8 mouse cellular contexts compared by ENCODE assay signal in the genomic region with DNA sequence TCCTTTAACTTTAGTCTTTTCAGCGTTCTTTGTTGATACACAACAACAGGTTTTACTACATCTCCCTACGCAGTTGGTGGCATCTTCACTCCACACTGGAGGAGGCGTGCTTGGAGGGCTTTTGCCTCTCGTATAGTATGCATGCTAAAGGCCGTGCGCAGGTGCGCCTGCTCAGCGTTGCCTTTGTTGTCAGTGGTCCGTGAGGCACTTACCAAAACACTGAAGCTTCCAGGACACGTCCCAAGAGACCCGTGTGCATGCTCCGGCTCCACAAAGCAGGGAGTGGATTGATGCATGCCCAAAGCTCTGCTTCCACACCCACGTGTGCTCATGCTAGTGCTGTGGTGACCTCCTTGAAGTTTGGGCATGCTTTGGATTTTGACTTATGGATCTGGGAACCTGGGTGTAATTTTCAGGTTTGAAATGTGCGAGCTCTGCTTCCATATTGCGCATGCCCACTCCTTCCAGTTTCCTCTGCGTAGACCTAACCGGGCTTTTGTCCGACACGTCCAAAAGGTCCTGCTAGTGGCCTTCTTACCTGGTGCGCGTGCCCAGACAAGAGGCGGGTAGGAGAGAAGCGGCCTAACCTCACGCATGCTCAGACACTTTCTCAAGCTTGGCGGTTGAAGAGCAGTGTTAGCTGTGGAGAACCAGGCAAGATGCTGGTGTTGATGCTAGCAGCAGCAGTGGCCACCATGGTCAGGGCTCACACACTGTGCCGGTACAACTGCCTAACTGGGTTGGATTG. TPM values are rescaled to one million over a fixed set of nuclear protein-coding genes. Genes with fewer than 3 reads are reported as not detected.
DNase-seq lines count a peak whose midpoint lies in the region; ATAC-seq and TF ChIP-seq lines count a peak whose summit lies in the region.

A gene (plus strand): TSS at position 614 of the 748 bp plus-strand sequence.

- peaks cover 38% of the 10 kb centered on the region for H3K4me1 ChIP-seq in megakaryocyte, embryonic 14.5 days
- peaks cover 8% of the 10 kb centered on the region; the same call in 1 of the 2 replicates for H3K4me1 ChIP-seq in hindbrain, postnatal 0 days (ENCODE audit: insufficient read depth, low read length)
- peaks cover 15 to 18% of the 10 kb centered on the region in 2 experiments for H3K4me1 ChIP-seq in liver, embryonic 14.5 days (replicated peaks; ENCODE audit: control insufficient read depth in 2 of 2, insufficient read depth in 2 of 2, low read length in 1 of 2)

- no peak for TF ChIP-seq CTCF in hindbrain, postnatal 0 days (IDR thresholded peaks at IDR 0.05; ENCODE audit: low read depth)
- TF ChIP-seq CTCF in liver, embryonic 14.5 days (IDR thresholded peaks at IDR 0.05; ENCODE audit: low read depth), result no peak

- peaks cover 5% of the 10 kb centered on the region; the same call in 1 of the 2 replicates for H3K9me3 ChIP-seq in megakaryocyte, embryonic 14.5 days
- no peaks in the 10 kb centered on the region for H3K9me3 ChIP-seq in hindbrain, postnatal 0 days (ENCODE audit: low read length)
- no peaks in the 10 kb centered on the region for H3K9me3 ChIP-seq in liver, embryonic 14.5 days (ENCODE audit: control insufficient read depth, low read length)

- peaks cover 24% of the 10 kb centered on the region for H3K36me3 ChIP-seq in megakaryocyte, embryonic 14.5 days (replicated peaks; ENCODE audit: low read length)
- peaks cover 9% of the 10 kb centered on the region; the same call in 1 of the 2 replicates for H3K36me3 ChIP-seq in hindbrain, postnatal 0 days (ENCODE audit: insufficient read depth, low read length)
- no peaks in the 10 kb centered on the region for H3K36me3 ChIP-seq in liver, embryonic 14.5 days (replicated peaks; ENCODE audit: control insufficient read depth, insufficient read depth, low read depth)

- peak within 1 kb of the TSS; percentile 75 for H3K27ac ChIP-seq in hindbrain, postnatal 0 days
- H3K27ac ChIP-seq in liver, embryonic 14.5 days, result no peak within 1 kb of the TSS

- 14% methylated on average over 26 of the region's 26 CpGs for WGBS in hindbrain, postnatal 0 days
- 17% methylated on average over 26 of the region's 26 CpGs for WGBS in liver, embryonic 14.5 days (ENCODE audit: insufficient replicate concordance)

- no peak for TF ChIP-seq EP300 in liver, embryonic 14.5 days (IDR thresholded peaks at IDR 0.05; ENCODE audit: low read depth)

- peaks cover 15% of the 10 kb centered on the region for H3K27me3 ChIP-seq in megakaryocyte, embryonic 14.5 days (replicated peaks)
- H3K27me3 ChIP-seq in hindbrain, postnatal 0 days (ENCODE audit: insufficient read depth, low read length), result no peaks in the 10 kb centered on the region
- H3K27me3 ChIP-seq in liver, embryonic 14.5 days (ENCODE audit: control insufficient read depth, insufficient read depth, low read length), result no peaks in the 10 kb centered on the region; the same call in 1 of the 2 replicates

- H3K4me2 ChIP-seq in hindbrain, postnatal 0 days (ENCODE audit: low read depth, low read length), result peak within 1 kb of the TSS; percentile 79
- peak within 1 kb of the TSS; percentile 88 for H3K4me2 ChIP-seq in liver, embryonic 14.5 days (ENCODE audit: low read depth)

- peak; percentile 38 to 46 for DNase-seq in cerebellum, postnatal 36 days
- DNase-seq in hindbrain, postnatal 0 days (ENCODE audit: low spot score), result peak; percentile 63
- no peak for DNase-seq in liver, embryonic 14.5 days (ENCODE audit: low read depth in 3 of 3, low spot score in 3 of 3)
- DNase-seq in retina, embryonic 14.5 days (ENCODE audit: low spot score), result peak; percentile 56
- DNase-seq in right cerebral cortex, postnatal 4 days, result no peak
- DNase-seq in layer of hippocampus, postnatal 14 days (ENCODE audit: low spot score in 2 of 2), result no peak

- peak within 1 kb of the TSS; percentile 99 for H3K4me3 ChIP-seq in megakaryocyte, embryonic 14.5 days (replicated peaks)
- peak within 1 kb of the TSS; percentile 78 for H3K4me3 ChIP-seq in hindbrain, postnatal 0 days (ENCODE audit: low read length)
- H3K4me3 ChIP-seq in liver, embryonic 14.5 days (ENCODE audit: insufficient read depth in 1 of 2, low read depth in 2 of 2, low read length in 2 of 2), result peak within 1 kb of the TSS; percentile 83 to 91

- H3K9ac ChIP-seq in hindbrain, postnatal 0 days (replicated peaks; ENCODE audit: low read length), result peak within 1 kb of the TSS; percentile 35
- no peak within 1 kb of the TSS for H3K9ac ChIP-seq in liver, embryonic 14.5 days (replicated peaks)

- no peak for ATAC-seq in megakaryocyte, adult 5-6 weeks (ENCODE audit: poor library complexity, severe bottlenecking)
- peak; percentile 60 for ATAC-seq in hindbrain, postnatal 0 days
- no peak for ATAC-seq in liver, embryonic 14.5 days (ENCODE audit: insufficient read depth)

RNA-seq across cellular contexts. Expression of the gene that starts here (rescaled TPM):
- polyA plus RNA-seq in megakaryocyte, embryonic 14.5 days (2012; ENCODE audit: insufficient read depth, low replicate concordance), result not detected in 2 replicates
- 0.18 TPM in 1 of 2 replicates, not detected in the other for total RNA-seq in megakaryocyte, adult 5-6 weeks (2015)
- not detected in 2 replicates for total RNA-seq in megakaryocyte, adult 5-6 weeks (2017)
- 0.32 and 2.4 TPM in 2 replicates for total RNA-seq in hindbrain, postnatal 0 days (2014; rRNA removed)
- polyA plus RNA-seq in hindbrain, postnatal 0 days (2015; fragmentation: Nextera tagmentation; extraction: Ambion mirVana), result 1.2 and 1.3 TPM in 2 replicates
- polyA plus RNA-seq in liver, embryonic 14.5 days (2012; rRNA removed), result 0.33 and 0.45 TPM in 2 replicates
- polyA plus RNA-seq in liver, embryonic 14.5 days (2014; fragmentation: Nextera tagmentation; extraction: Ambion mirVana), result 0.39 and 0.54 TPM in 2 replicates
- under 1 TPM; 0.48 to 0.86 TPM for total RNA-seq in layer of hippocampus, postnatal 14 days (2021)

Comparison
In these comparisons a context has a peak if more than half of its experiments do, and no peak if none do; other contexts are left out.
1. DNase-seq: peak in cerebellum, postnatal 36 days (2 of 2), hindbrain, postnatal 0 days (single experiment) and retina, embryonic 14.5 days (single experiment); none in liver, embryonic 14.5 days (0 of 3), right cerebral cortex, postnatal 4 days (single experiment) and layer of hippocampus, postnatal 14 days (0 of 2).
2. Peak in every context shown above with its lines, with median percentiles within 50 percentile points of each other: H3K4me3 ChIP-seq.